Mouse (Mus musculus) hindbrain, embryonic 15.5 days (tissue): ENCODE measurements around the gene Gm3409. TPM values are rescaled to one million over a fixed set of nuclear protein-coding genes. Genes with fewer than 3 reads are reported as not detected.
"Not testable (repeated sequence)": the region's sequence is repeated elsewhere in the genome, so short reads cannot be mapped to it uniquely, and the experiment has no call there.

Experiments
- ATAC-seq: fragments of 200-750 bp; cut with Nextera tagmentation; 2 replicates; pipeline ENCODE4 v1.8.0; 2017; ENCODE audit warnings: low read depth, moderate number of reproducible peaks, moderate TSS enrichment; ENCODE audit not compliant: low FRiP score
- H3K27ac ChIP-seq: fragments of 300-500 bp; sonication (generic); replicated peaks from 2 replicates; pipeline ENCODE4 v1.5.1; 2015; ENCODE audit warnings: mild to moderate bottlenecking, inconsistent platforms
- H3K27me3 ChIP-seq: fragments of 300-500 bp; sonication (generic); 2 replicates; pipeline ENCODE4 v1.6.1; 2015; ENCODE audit warnings: control low read depth, inconsistent platforms
- H3K36me3 ChIP-seq: fragments of 300-500 bp; sonication (generic); 2 replicates; pipeline ENCODE4 v1.6.1; 2015; ENCODE audit warnings: control low read depth, inconsistent platforms
- H3K4me1 ChIP-seq: fragments of 300-500 bp; sonication (generic); replicated peaks from 2 replicates; pipeline ENCODE4 v1.6.1; 2015; ENCODE audit warnings: control low read depth, inconsistent platforms
- H3K4me2 ChIP-seq: fragments of 300-500 bp; sonication (generic); 2 replicates; pipeline ENCODE4 v1.6.1; 2015; ENCODE audit warnings: moderate library complexity, mild to moderate bottlenecking, inconsistent platforms
- H3K4me3 ChIP-seq: fragments of 300-500 bp; sonication (generic); 2 replicates; pipeline ENCODE4 v1.5.1; 2015; ENCODE audit warnings: mild to moderate bottlenecking, inconsistent platforms
- H3K9ac ChIP-seq: fragments of 300-500 bp; sonication (generic); 2 replicates; pipeline ENCODE4 v1.6.1; 2015; ENCODE audit warnings: inconsistent platforms
- H3K9me3 ChIP-seq: fragments of 300-500 bp; sonication (generic); 2 replicates; pipeline ENCODE4 v1.6.1; 2016; ENCODE audit warnings: control low read depth, inconsistent platforms
- WGBS: fragments of 180-500 bp; shearing (Covaris S2); methylation state at CpG from one replicate; pipeline ENCODE4 v1.1.7; 2015; 5-methylcytosine and 5-hydroxymethylcytosine counted together
- polyA plus RNA-seq: library from polyadenylated mRNA; unstranded; fragments of >200 nt; fragmentation: Nextera tagmentation; extraction: Ambion mirVana; gene quantifications from 2 replicates; pipeline ENCODE4 v1.2.1, GENCODE M21; 2015

Gm3409 gene
- not detected in 2 replicates for polyA plus RNA-seq

GRCm38 (mm10) chr5:146537347-146537746 is at the start of gene Gm3409:
Gm3409 (plus strand) TSS chr5:146537647.
- H3K27me3 ChIP-seq, ATAC-seq, H3K4me3 ChIP-seq, H3K9me3 ChIP-seq, H3K9ac ChIP-seq, H3K27ac ChIP-seq, H3K4me1 ChIP-seq, H3K4me2 ChIP-seq, H3K36me3 ChIP-seq: not testable (repeated sequence)
- WGBS = 100% methylated on average over 3 of the region's 3 CpGs

- 10% methylated on average over 3 of the region's 4 CpGs for WGBS
- not testable (repeated sequence) for H3K27me3 ChIP-seq, H3K4me2 ChIP-seq
These were observed 48.5 kb upstream of the Gm3409 start for GRCm38 (mm10) chr5:146488959-146489358.

GRCm38 (mm10) chr5:146491063-146491462 is 46.4 kb upstream of the Gm3409 start, which contains the start of gene Gm6370:
Gm6370 (plus strand) TSS chr5:146491363.
- not testable (repeated sequence) for H3K9me3 ChIP-seq, ATAC-seq, H3K27me3 ChIP-seq, H3K27ac ChIP-seq, H3K4me1 ChIP-seq, H3K9ac ChIP-seq, H3K4me3 ChIP-seq, H3K36me3 ChIP-seq, H3K4me2 ChIP-seq
- WGBS = no CpG with 5 or more reads among the region's 5 CpGs

More at GRCm38 (mm10) chr5:146488959-146489358, 48.5 kb upstream of the Gm3409 start:
- not testable (repeated sequence) for H3K4me3 ChIP-seq, H3K9me3 ChIP-seq, H3K27ac ChIP-seq, H3K9ac ChIP-seq, H3K4me1 ChIP-seq, H3K36me3 ChIP-seq, ATAC-seq

GRCm38 (mm10) chr5:146502099-146502498 is 35.3 kb upstream of the Gm3409 start, which contains the start of gene 4930449I24Rik:
4930449I24Rik (plus strand) TSS chr5:146502399.
- H3K27ac ChIP-seq, H3K9me3 ChIP-seq, H3K4me2 ChIP-seq, H3K27me3 ChIP-seq, H3K4me3 ChIP-seq, ATAC-seq, H3K4me1 ChIP-seq, H3K36me3 ChIP-seq, H3K9ac ChIP-seq: not testable (repeated sequence)
- no CpG with 5 or more reads among the region's 5 CpGs for WGBS

DNA sequence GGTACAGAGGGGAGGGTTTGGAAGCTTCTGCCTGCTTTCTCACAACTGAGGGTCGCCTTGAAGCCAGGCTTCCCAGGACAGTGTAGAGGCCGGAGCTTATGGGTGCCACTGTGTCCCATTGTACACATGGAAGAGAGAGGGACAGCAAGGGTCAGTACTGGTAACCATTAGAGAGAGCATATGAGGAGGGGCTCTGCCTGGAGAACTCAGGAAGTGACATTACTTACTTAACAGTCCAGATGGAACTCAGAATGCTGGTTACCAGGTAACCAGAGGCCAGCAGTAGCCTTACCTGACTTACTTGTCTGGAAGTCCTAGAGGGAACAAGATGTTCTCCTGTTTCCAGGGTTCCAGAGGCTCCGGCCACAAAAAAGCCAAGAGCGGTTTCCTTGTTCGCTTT is 23.6 kb upstream of the Gm3409 start, which contains the start of gene Gm3402:
Gene Gm3402 (plus strand): TSS at position 301 of the 400 bp plus-strand sequence.
- H3K27me3 ChIP-seq, H3K27ac ChIP-seq, H3K9ac ChIP-seq, H3K4me3 ChIP-seq, ATAC-seq, H3K4me2 ChIP-seq, H3K4me1 ChIP-seq, H3K36me3 ChIP-seq, H3K9me3 ChIP-seq: not testable (repeated sequence)
- 100% methylated on average over 2 of the region's 5 CpGs for WGBS

DNA sequence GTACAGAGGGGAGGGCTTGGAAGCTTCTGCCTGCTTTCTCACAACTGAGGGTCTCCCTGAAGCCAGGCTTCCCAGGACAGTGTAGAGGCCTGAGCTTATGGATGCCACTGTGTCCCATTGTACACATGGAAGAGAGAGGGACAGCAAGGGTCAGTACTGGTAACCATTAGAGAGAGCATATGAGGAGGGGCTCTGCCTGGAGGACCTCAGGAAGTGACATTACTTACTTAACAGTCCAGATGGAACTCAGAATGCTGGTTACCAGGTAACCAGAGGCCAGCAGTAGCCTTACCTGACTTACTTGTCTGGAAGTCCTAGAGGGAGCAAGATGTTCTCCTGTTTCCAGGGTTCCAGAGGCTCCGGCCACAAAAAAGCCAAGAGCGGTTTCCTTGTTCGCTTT is 11.9 kb upstream of the Gm3409 start, which contains the start of gene Gm3404:
Gene Gm3404 (plus strand): TSS at position 301 of the 400 bp plus-strand sequence.
- H3K4me2 ChIP-seq, H3K4me3 ChIP-seq, H3K4me1 ChIP-seq, H3K9me3 ChIP-seq, H3K27me3 ChIP-seq, ATAC-seq, H3K36me3 ChIP-seq, H3K27ac ChIP-seq, H3K9ac ChIP-seq: not testable (repeated sequence)
- WGBS = 90% methylated on average over 3 of the region's 3 CpGs

DNA sequence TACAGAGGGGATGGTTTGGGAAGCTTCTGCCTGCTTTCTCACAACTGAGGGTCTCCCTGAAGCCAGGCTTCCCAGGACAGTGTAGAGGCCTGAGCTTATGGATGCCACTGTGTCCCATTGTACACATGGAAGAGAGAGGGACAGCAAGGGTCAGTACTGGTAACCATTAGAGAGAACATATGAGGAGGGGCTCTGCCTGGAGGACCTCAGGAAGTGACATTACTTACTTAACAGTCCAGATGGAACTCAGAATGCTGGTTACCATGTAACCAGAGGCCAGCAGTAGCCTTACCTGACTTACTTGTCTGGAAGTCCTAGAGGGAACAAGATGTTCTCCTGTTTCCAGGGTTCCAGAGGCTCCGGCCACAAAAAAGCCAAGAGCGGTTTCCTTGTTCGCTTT is 18.4 kb downstream of the Gm3409 start, which contains the start of gene Gm3415:
Gene Gm3415 (plus strand): TSS at position 301 of the 400 bp plus-strand sequence.
- not testable (repeated sequence) for H3K4me1 ChIP-seq, H3K9ac ChIP-seq, H3K4me2 ChIP-seq, ATAC-seq, H3K27me3 ChIP-seq, H3K9me3 ChIP-seq, H3K36me3 ChIP-seq, H3K4me3 ChIP-seq, H3K27ac ChIP-seq
- WGBS = no CpG with 5 or more reads among the region's 3 CpGs

DNA sequence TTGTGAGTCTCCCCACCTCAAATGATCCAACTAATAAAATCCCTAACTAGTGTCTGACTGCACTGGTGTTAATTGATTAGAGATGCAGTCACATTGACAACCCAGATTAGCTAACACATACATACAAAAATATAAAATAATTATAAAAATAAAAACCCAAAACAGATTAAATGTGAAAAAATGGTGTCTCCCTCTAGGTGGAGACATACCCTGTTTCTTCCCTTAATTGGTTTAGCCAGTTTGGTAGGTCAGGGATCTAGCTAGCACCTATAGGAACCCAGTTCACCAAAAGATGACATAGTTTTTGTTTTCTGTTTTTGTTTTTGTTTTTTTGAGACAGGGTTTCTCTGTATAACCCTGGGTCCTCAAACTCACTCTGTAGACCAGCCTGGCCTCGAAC is 26.8 kb downstream of the Gm3409 start:
- Histone ChIP-seq H3K27ac (no peak overlapping the region), H3K4me1 (no peaks in the 10 kb centered on the region), H3K36me3 (no peaks in the 10 kb centered on the region), H3K27me3 (no peaks in the 10 kb centered on the region), H3K9ac (no peak overlapping the region), H3K4me2 (no peak overlapping the region), H3K9me3 (no peaks in the 10 kb centered on the region), H3K4me3 (no peak overlapping the region)
- no peak for ATAC-seq
- WGBS = 80% methylated on average over 1 of the region's 1 CpGs

DNA sequence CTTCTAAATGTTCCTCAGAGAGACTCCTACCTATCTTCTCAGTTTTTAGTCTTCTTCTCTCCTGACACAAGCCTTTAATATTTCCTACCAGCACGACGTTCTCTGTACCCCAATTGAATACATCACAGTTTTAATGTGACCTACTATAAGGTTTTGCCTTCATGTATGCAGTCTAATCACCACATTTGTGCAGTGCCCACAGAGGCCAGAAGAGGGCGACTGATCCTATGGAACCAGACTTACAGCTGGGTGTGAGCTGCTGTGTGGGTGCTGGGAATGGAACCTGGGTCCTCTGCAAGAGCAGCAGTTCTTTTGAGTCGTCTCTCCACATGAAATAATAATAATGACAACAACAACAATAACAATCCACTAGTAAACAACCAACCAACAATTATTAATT is 29.6 kb downstream of the Gm3409 start:
- 63% methylated on average over 4 of the region's 4 CpGs for WGBS
- no peaks in the 10 kb centered on the region for H3K27me3 ChIP-seq
- no peaks in the 10 kb centered on the region for H3K9me3 ChIP-seq
- no peak for ATAC-seq
- no peak overlapping the region for H3K4me3 ChIP-seq
- no peaks in the 10 kb centered on the region for H3K36me3 ChIP-seq
- H3K9ac ChIP-seq = no peak overlapping the region
- H3K4me2 ChIP-seq = no peak overlapping the region
- H3K27ac ChIP-seq = no peak overlapping the region
- H3K4me1 ChIP-seq = no peaks in the 10 kb centered on the region

DNA sequence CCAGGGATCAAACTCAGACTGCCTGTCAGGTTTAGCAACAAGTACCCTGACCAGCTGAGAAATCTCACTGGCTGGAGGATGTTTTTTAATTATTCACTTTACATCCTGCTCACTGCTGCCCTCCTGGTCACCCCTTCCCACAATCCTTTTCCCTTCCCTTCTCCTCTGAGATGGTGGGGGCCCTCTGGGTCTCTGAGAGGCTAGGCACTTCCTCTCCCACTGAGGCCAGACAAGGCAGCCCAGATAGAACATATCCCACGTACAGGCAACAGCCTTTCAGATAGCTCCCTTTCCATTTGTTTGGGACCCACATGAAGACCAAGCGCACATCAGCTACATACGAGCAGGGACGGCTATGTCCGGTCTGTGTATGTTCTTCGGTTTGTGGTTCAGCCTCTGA is 32.7 kb downstream of the Gm3409 start:
- H3K4me2 ChIP-seq, ATAC-seq, H3K36me3 ChIP-seq, H3K27me3 ChIP-seq, H3K9ac ChIP-seq, H3K4me1 ChIP-seq, H3K27ac ChIP-seq, H3K9me3 ChIP-seq, H3K4me3 ChIP-seq: not testable (repeated sequence)
- 86% methylated on average over 6 of the region's 6 CpGs for WGBS

DNA sequence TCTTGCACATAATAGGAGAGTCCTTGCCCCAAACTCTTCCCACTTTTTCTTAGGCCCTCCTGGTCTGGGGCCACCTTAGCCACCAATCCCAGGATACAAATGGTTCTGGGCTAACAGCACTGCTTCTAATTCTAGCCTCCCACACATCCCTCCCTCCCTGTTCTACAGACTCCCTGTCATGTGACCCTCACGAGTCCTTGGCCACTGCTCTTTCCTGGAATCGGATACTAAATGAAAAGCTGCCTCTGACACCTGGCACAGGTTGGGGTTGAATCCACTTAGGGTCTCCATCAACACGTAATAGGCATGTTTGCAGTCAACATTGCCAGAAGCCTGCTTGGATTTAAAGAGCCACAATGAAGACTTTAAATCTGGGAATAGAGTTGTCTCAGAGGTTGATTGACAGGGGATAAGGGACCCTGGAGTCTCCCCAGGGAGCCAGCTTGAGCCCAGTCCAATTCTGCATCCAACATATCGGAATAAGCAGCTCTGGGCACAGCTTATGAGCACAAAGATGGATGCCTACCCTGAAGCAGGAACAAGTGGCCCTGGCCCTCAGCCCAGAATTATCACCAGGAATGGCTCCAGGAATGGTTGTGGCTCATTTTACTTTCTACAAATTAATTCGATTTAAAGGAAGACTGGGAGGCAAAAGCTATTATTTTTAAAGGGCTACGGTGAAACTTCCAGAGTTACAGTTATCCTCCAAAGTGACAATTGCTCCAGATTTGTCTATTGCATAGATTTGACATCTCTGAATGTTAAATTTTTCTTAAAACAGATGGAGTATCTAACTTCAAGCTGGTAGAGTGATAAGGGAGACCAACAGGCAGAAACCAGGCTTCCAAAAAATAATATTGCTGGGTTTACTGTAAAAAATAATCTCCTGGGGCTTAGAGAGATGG is 34.6 kb downstream of the Gm3409 start:
- H3K4me1 ChIP-seq, H3K9ac ChIP-seq, H3K4me2 ChIP-seq, H3K27ac ChIP-seq, H3K36me3 ChIP-seq, H3K9me3 ChIP-seq, H3K27me3 ChIP-seq, H3K4me3 ChIP-seq: not testable (repeated sequence)
- ATAC-seq = peak; percentile 59; the same call in 1 of the 2 replicates
- 52% methylated on average over 6 of the region's 6 CpGs for WGBS

DNA sequence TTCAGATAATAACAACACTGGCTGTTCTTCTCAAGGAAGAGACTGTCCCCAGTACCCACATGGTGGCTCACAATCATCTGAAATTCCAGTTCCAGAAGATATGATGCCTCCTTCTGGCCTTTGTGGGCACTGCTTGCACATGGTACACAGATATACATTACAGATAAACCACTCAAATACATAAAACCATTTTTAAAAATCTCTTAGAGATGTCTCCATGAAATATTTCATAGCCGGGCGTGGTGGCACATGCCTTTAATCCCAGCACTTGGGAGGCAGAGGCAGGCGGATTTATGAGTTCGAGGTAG is 35.2 kb downstream of the Gm3409 start:
- WGBS = 95% methylated on average over 4 of the region's 4 CpGs
- not testable (repeated sequence) for H3K4me3 ChIP-seq, H3K4me1 ChIP-seq, H3K36me3 ChIP-seq, H3K27ac ChIP-seq, H3K4me2 ChIP-seq, ATAC-seq, H3K27me3 ChIP-seq, H3K9me3 ChIP-seq, H3K9ac ChIP-seq
